Mouse (Mus musculus) lung, embryonic 14.5 days (tissue): ENCODE data around the gene Angptl8. TPM values are rescaled to one million over a fixed set of nuclear protein-coding genes. Genes with fewer than 3 reads are reported as not detected.

Experiments
- ATAC-seq: fragments of 200-750 bp; cut with Nextera tagmentation; 2 replicates; pipeline ENCODE4 v1.8.0; 2017; ENCODE audit warnings: mild to moderate bottlenecking, moderate TSS enrichment, moderate library complexity; ENCODE audit not compliant: insufficient read depth
- DNase-seq: peaks from one replicate; pipeline ENCODE4 v3.0.0-alpha.2; 2015
- H3K27ac ChIP-seq: fragments of 300-500 bp; sonication (generic); 2 replicates; pipeline ENCODE4 v1.5.1; 2014; ENCODE audit warnings: low read depth, mild to moderate bottlenecking, moderate library complexity
- H3K27me3 ChIP-seq: fragments of 300-500 bp; sonication (generic); 2 replicates; pipeline ENCODE4 v1.6.1; 2014; ENCODE audit warnings: low read length, control low read depth; ENCODE audit not compliant: insufficient read depth
- H3K36me3 ChIP-seq: fragments of 300-500 bp; sonication (generic); 2 replicates; pipeline ENCODE4 v1.6.1; 2014; ENCODE audit warnings: control low read depth; ENCODE audit not compliant: insufficient read depth
- H3K4me1 ChIP-seq: fragments of 300-500 bp; sonication (generic); 2 replicates; pipeline ENCODE4 v1.6.1; 2014; ENCODE audit warnings: antibody characterized with exemption, control low read depth; ENCODE audit not compliant: insufficient read depth
- H3K4me2 ChIP-seq: fragments of 300-500 bp; sonication (generic); 2 replicates; pipeline ENCODE4 v1.6.1; 2014; ENCODE audit warnings: mild to moderate bottlenecking
- H3K4me3 ChIP-seq: fragments of 300-500 bp; sonication (generic); 2 replicates; pipeline ENCODE4 v1.5.1; 2014; ENCODE audit warnings: low read depth, low read length
- H3K9ac ChIP-seq: fragments of 300-500 bp; sonication (generic); 2 replicates; pipeline ENCODE4 v1.6.1; 2014
- H3K9me3 ChIP-seq: fragments of 300-500 bp; sonication (generic); 2 replicates; pipeline ENCODE4 v1.6.1; 2016; ENCODE audit warnings: low read depth, low read length, control low read depth
- CTCF ChIP-seq: IDR thresholded peaks from 2 replicates; pipeline ENCODE4 v1.5.1; 2016; ENCODE audit warnings: antibody characterized with exemption, low read depth
- WGBS: fragments of 180-500 bp; shearing (Covaris S2); extraction: QIAGEN DNeasy Blood & Tissue Kit; methylation state at CpG from one replicate; pipeline ENCODE4 v1.1.7; 2014; 5-methylcytosine and 5-hydroxymethylcytosine counted together
- polyA plus RNA-seq: library from polyadenylated mRNA; unstranded; fragments of >200 nt; fragmentation: Nextera tagmentation; extraction: Ambion mirVana; gene quantifications from 2 replicates; pipeline ENCODE4 v1.2.1, GENCODE M21; 2014

Gene Angptl8
- polyA plus RNA-seq, 1 experiment from 2014 or later = 1.3 TPM

GRCm38 (mm10) chr9:21847926-21848325, 12.6 kb downstream of the Angptl8 start:
- DNase-seq (no peak), ATAC-seq (no peak)
- no peak for TF ChIP-seq CTCF
- no peaks in the 10 kb centered on the region for H3K9me3 ChIP-seq
- H3K36me3 ChIP-seq = peaks cover 29% of the 10 kb centered on the region
- 0 out of 2 replicates have a peak overlapping the region, but pooled peaks have one; percentile 31 for H3K4me3 ChIP-seq
- H3K4me2 ChIP-seq = peak overlapping the region; percentile 63
- whole genome bisulfite sequencing = 33% methylated on average over 10 of the region's 10 CpGs
- H3K27me3 ChIP-seq = no peaks in the 10 kb centered on the region
- H3K4me1 ChIP-seq = peaks cover 25% of the 10 kb centered on the region
- H3K27ac ChIP-seq = peak overlapping the region; percentile 94
- 0 out of 2 replicates have a peak overlapping the region, but pooled peaks have one; percentile 3 for H3K9ac ChIP-seq

DNA sequence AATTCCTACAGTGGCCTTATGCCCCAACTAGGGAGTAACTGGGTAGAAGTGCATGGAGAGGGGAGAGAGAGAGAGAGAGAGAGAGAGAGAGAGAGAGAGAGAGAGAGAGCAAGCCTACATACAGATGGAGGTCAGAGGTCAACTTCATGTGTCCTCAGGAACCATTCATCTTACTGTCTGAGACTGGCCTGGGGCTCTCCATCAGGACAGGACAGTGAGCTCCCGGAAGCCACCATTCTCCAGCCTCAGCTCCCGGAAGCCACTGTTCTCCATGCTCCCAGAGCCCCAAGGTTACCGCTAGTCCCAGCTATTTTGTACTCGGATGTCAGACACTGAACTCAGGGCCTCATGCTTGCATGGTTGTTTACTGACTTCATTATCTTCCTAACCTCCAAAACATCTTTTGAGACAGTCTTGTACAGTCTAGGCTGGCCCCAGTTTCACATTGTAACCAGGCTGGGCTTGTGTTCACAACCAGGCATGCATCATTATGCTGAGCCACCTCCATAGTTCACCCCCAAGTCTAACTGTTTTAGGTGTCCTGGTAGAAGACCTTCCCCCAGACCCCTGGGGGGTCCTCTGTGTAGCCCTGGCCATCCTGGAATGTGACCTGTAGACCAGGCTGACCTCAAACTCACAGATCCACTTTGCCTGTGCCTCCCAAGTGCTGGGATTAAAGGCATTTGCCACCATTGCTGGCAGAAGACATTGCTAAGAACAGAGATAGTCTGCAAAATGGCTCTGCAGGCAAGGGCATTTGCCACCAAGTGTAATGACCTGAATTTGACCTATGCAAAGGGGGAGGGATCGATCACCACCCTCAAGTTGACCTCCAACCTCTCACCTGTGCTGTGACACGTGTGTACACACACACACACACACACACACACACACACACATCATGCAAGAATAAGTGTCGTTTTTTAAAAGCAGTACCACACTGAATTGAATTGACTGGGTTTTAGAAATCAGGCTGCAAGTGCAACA, 14.7 kb downstream of the Angptl8 start:
- H3K4me2 ChIP-seq = peak overlapping the region; percentile 87
- H3K9me3 ChIP-seq = no peaks in the 10 kb centered on the region
- peak overlapping the region; percentile 59; the same call in 1 of the 2 replicates for H3K27ac ChIP-seq
- ATAC-seq (no peak), DNase-seq (peak; percentile 32)
- peaks cover 13% of the 10 kb centered on the region; the same call in 1 of the 2 replicates for H3K36me3 ChIP-seq
- H3K4me1 ChIP-seq = peaks cover 19% of the 10 kb centered on the region; the same call in 1 of the 2 replicates
- H3K27me3 ChIP-seq = no peaks in the 10 kb centered on the region
- WGBS = 58% methylated on average over 7 of the region's 7 CpGs
- H3K4me3 ChIP-seq = no peak overlapping the region
- no peak for TF ChIP-seq CTCF
- H3K9ac ChIP-seq = no peak overlapping the region; the same call in 1 of the 2 replicates

- 41% methylated on average over 3 of the region's 3 CpGs for WGBS
- no peak for TF ChIP-seq CTCF
- peak overlapping the region; percentile 82 for H3K4me3 ChIP-seq
- no peak for DNase-seq
- H3K9me3 ChIP-seq = no peaks in the 10 kb centered on the region
- no peak for ATAC-seq
- peaks cover 2% of the 10 kb centered on the region; the same call in 1 of the 2 replicates for H3K36me3 ChIP-seq
- no peak overlapping the region for H3K27ac ChIP-seq
- no peaks in the 10 kb centered on the region for H3K27me3 ChIP-seq
- peak overlapping the region; percentile 90; the same call in 1 of the 2 replicates for H3K9ac ChIP-seq
- H3K4me1 ChIP-seq = peaks cover 19% of the 10 kb centered on the region; the same call in 1 of the 2 replicates
- H3K4me2 ChIP-seq = peak overlapping the region; percentile 87
Observed at GRCm38 (mm10) chr9:21851084-21851483, 15.8 kb downstream of the Angptl8 start.

GRCm38 (mm10) chr9:21852128-21853091, 17.1 kb downstream of the Angptl8 start, which contains the start of gene Dock6:
Gene Dock6 (minus strand): TSS chr9:21852635.
- Histone ChIP-seq H3K27ac (peak within 1 kb of the TSS; percentile 83), H3K36me3 (no peaks in the 10 kb centered on the region), H3K27me3 (no peaks in the 10 kb centered on the region), H3K4me2 (peak within 1 kb of the TSS; percentile 87), H3K9ac (peak within 1 kb of the TSS; percentile 90), H3K4me3 (peak within 1 kb of the TSS; percentile 82), H3K9me3 (no peaks in the 10 kb centered on the region), H3K4me1 (peaks cover 14% of the 10 kb centered on the region; the same call in 1 of the 2 replicates)
- TF ChIP-seq CTCF = no peak
- ATAC-seq (peak; percentile 86), DNase-seq (peak; percentile 96)
- WGBS = under 1% methylated on average over 63 of the region's 68 CpGs

DNA sequence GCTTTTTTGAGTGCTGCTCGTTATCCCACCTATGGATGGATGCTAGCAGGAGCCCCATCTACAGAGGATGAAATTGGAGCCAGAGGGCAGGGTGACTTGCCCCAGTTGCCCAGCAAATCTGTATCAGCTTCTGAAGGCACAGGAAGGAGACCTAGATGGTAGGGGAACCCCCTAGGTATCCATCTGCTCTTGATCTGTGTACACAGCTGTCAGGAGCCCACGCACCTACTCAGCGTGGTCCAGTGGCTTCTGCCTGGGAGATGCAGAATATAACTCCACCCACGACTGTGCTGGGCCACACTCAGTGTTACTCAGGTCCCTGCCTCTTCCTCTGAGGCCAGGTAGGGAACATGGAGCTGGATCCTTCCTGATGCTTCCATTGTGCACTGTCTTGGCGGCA, 18.7 kb downstream of the Angptl8 start:
- Histone ChIP-seq H3K27me3 (no peaks in the 10 kb centered on the region), H3K4me3 (no peak overlapping the region), H3K36me3 (no peaks in the 10 kb centered on the region), H3K9me3 (no peaks in the 10 kb centered on the region), H3K27ac (no peak overlapping the region), H3K4me1 (peaks cover 11% of the 10 kb centered on the region; the same call in 1 of the 2 replicates), H3K4me2 (no peak overlapping the region), H3K9ac (no peak overlapping the region)
- DNase-seq (no peak), ATAC-seq (no peak)
- no peak for TF ChIP-seq CTCF
- 73% methylated on average over 5 of the region's 5 CpGs for WGBS

DNA sequence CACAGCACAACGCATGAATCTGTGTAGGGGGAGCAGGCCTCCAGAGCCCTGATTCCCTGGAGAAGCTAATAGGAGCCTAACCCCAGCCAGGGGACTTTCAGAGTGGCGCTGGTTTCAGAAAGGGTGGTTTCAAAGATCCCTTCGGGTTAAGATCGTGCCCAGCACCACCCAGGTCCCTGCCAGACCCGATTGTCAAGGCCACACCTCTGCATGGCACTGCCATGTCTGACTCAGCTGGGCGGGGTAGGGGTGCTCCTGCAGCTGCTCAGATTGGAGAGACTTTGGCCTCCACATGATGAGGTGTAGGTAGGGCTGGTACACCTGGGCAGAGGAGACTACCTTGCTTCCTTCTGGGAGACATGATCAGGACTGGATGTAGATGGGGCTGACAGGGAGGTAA, 19.6 kb downstream of the Angptl8 start:
- no peak for TF ChIP-seq CTCF
- no peaks in the 10 kb centered on the region for H3K36me3 ChIP-seq
- no peak overlapping the region for H3K9ac ChIP-seq
- no peaks in the 10 kb centered on the region for H3K9me3 ChIP-seq
- H3K4me3 ChIP-seq = no peak overlapping the region
- no peaks in the 10 kb centered on the region for H3K27me3 ChIP-seq
- H3K27ac ChIP-seq = no peak overlapping the region
- WGBS = 91% methylated on average over 6 of the region's 6 CpGs
- H3K4me2 ChIP-seq = no peak overlapping the region
- H3K4me1 ChIP-seq = peaks cover 11% of the 10 kb centered on the region; the same call in 1 of the 2 replicates
- no peak for DNase-seq
- no peak for ATAC-seq
